Mouse (Mus musculus): Measurements from ENCODE around the gene Tcaim.

- TF ChIP-seq CTCF (IDR thresholded peaks at IDR 0.05; ENCODE audit: low read depth) (no peak), EP300 (IDR thresholded peaks at IDR 0.05; ENCODE audit: low read depth) (no peak)
These were observed 59.5 kb downstream of the Tcaim start for GRCm38 (mm10) chr9:122864848-122865247.

All from liver, postnatal 0 days (tissue).